Mouse (Mus musculus) kidney, adult 2 months (tissue): ENCODE results near the gene Slc9a8.

ENCODE experiments used
- CTCF ChIP-seq: fragments of 200-500 bp; conservative IDR thresholded peaks from 2 replicates; pipeline ENCODE4 v1.5.1; 2011; ENCODE audit warnings: low read depth, mild to moderate bottlenecking, control low read depth, low read length, moderate library complexity, mixed read lengths; ENCODE audit not compliant: insufficient read depth, insufficient read length
- POLR2A ChIP-seq: fragments of 200-500 bp; IDR thresholded peaks from one replicate; pipeline ENCODE4 v1.6.1; 2011; ENCODE audit warnings: low read depth, low read length, control low read depth

- TF ChIP-seq CTCF = no peak
- TF ChIP-seq POLR2A = no peak
These were observed 63.4 kb downstream of the Slc9a8 start for GRCm38 (mm10) chr2:167484932-167485331.
